Mouse (Mus musculus) granulocyte monocyte progenitor cell, adult 5-6 weeks (primary cell): Measurements from ENCODE around the gene Irgm1. TPM values are rescaled to one million over a fixed set of nuclear protein-coding genes. Genes with fewer than 3 reads are reported as not detected.
"Not testable (repeated sequence)": the region's sequence is repeated elsewhere in the genome, so short reads cannot be mapped to it uniquely, and the experiment has no call there.

Experiments
- ATAC-seq: replicated peaks from 2 replicates; pipeline ENCODE4 v1.8.0; 2016; ENCODE audit warnings: mild to moderate bottlenecking, moderate TSS enrichment, inconsistent platforms; ENCODE audit not compliant: poor library complexity, severe bottlenecking
- total RNA-seq, 2 experiments: library from RNA; stranded (forward) in 1 of 2; stranded (reverse) in 1 of 2; fragments of 200-712, 200-1000 nt in 1 of 2; fragments of >200 nt in 1 of 2; fragmentation: Nextera tagmentation in 1 of 2; gene quantifications; 2 replicates each; pipeline ENCODE4 v1.2.3; 2014 to 2017

Irgm1 gene
- total RNA-seq, 2 experiments from 2014 or later = 22.1 to 45.0 TPM

DNA sequence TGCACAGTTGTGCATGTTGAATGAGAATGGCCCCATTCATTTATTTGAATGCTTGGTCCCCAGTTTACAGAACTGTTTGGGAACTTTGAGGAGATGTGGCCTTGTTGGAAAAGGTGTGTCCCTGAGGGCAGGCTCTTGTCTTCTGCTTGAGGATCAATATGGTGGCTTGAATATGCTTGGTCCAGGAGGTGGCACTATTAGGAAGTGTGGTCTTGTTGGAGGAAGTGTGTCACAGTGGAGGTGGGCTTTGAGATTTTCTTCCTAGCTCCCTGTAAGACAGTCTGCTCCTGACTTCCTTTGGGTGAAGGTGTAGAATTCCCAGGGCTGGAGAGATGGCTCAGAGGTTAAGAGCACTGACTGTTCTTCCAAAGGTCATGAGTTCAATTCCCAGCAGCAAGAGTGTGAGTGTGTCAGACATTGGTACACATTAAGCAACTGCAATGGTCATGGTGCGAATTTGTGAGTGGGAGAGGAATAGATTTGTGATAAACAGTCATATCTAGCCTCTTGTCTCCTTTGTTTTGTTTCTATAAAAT, 8.6 kb downstream of the Irgm1 start:
- no peak for ATAC-seq

- ATAC-seq = peak; percentile 30
These were observed 12.5 kb downstream of the Irgm1 start for GRCm38 (mm10) chr11:48859014-48859413.

- ATAC-seq = peak; percentile 63
These were observed 17.9 kb downstream of the Irgm1 start for GRCm38 (mm10) chr11:48853474-48854180.

DNA sequence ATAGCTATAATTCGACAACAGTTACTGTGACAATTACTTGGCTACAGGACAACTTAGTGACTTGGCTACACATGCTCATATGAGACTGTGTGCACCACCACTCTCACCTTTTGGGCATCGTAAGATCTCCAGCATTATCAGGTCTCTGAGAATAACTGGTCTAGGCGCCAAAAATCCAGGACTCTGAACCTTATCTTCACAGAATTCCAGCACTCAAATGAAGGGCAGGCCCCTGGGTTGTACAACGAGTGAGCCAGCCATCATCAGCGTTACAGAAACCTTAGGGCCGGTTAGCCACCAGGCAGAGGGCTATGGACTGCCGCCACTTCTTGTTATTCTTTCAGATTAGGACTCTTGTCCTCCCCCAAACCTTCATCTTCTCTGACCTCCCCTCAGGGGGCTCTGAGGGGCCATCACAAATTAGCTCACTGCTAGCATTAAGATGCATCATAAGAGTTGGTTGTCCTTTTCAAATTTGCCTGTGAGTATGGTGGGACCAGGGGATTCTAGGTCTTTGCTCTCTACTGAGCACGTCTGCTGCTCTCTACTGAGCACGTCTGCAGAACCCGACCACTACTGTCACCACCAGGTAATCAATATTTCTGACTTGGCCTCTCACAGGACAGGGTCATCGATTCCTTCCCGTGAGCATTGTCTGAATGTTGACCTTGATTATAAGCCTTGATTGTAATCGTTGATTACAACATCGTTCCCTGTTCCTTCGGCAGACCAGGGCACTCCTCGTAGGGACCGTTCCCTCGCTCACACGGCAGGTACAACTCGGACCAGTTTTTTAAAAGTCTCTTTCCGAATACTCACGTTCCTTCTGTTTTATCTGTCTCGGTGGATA, 18.6 kb downstream of the Irgm1 start:
- ATAC-seq = no peak; the same call in 1 of the 2 replicates

- no peak for ATAC-seq
These were observed 19.3 kb downstream of the Irgm1 start for GRCm38 (mm10) chr11:48852190-48852589.

- no peak for ATAC-seq
These were observed 20.1 kb downstream of the Irgm1 start for GRCm38 (mm10) chr11:48851270-48851995.

DNA sequence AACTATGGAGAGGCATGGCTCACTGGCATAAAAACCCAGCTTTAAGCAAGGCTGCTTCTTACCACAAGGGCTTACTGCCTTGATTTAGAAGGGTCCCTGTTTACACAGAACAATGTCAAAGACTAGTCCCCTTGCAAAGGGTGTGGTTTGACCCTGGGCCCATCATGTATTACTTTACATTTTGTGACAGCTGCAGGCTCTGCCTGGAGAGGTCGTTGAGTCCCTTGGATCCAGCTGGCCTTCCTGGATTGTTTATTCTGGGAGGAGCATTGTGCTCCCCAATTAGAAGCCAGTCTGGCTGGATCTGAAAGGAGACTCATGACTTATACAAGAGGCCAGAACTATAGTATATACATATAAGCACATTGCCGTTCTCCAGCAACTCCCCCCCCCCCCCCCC, 21.2 kb downstream of the Irgm1 start:
- no peak for ATAC-seq

- no peak for ATAC-seq
These were observed 24.6 kb downstream of the Irgm1 start for GRCm38 (mm10) chr11:48846881-48847280.

DNA sequence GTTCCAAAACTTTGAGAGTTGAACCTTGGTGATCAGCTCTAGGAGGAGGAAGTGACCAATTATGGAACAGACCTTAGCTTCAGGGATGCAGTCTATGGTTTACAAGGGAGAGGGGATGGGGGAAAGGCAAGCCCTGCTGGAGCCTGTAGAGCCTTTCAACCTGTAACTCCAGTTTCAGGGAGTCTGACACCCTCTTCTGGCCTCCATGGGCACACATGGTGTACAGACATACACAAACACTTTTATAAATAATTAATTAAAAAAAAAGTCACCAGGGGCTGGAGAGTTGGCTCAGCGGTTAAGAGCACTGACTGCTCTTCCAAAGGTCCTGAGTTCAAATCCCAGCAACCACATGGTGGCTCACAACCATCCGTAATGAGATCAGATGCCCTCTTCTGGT, 25.1 kb downstream of the Irgm1 start:
- ATAC-seq = not testable (repeated sequence)

DNA sequence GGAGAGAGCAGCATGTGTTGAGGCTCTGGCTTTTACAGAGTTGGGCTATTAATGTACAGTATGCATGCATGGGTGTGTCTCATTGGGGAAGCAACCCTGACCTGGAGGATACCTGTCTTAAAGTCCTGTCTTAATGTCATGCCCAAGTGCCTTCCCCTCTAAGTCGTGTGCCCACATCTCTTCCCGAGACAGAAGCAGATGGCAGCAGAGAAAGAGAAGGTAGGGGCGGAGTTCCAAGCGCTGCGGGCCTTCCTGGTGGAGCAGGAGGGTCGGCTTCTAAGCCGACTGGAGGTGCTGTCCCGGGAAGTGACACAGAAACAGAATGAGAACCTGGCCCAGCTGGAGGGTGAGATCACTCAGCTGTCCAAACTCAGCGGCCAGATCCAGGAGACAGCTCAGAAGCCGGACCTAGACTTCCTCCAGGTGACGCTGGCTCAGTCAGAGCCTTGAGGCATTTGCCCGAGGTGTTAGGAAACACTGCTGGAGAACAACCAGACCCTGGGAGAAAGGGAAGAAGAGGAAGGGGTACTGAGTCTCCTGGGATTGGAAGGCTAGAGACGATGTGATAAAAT, 26.2 kb downstream of the Irgm1 start:
- no peak for ATAC-seq

DNA sequence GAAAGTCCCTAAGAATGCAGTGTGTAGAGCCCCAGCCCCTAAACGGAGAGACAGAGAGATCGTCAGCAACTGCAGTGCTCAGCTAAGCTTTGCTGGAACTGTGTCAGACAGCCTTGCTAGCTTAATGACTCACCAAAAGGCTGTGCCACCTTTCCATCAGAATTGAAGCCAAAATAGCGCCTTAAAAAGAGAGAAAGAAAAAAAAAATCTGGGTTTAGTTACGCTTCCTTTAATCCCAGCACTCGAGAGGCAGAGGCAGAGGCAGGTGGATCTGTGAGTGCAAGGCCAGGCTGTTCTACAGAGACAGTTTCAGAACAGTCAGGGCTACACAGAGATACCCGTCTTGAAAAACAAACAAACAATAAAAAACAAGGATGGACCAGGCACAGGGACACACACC, 27.2 kb downstream of the Irgm1 start:
- ATAC-seq = no peak

DNA sequence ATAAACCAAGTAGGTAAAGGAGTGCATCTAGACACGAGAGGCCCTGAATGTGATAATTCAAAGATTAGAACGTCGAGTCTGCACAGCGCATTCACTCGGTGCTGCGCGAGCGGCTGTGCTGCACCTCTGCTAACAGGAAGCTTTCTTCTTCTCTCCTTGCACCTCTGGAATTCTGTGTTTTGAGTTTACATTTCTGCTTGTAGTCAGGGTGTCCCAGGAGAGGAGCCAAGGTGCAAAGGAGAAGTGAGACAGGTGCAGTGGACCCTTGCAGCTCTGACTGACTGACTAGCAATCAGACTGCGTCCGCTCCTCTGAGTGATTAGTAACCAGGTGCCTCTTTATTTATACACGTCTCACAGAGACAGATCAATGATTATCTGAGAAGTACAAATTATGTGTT, 28.3 kb downstream of the Irgm1 start:
- ATAC-seq = no peak

DNA sequence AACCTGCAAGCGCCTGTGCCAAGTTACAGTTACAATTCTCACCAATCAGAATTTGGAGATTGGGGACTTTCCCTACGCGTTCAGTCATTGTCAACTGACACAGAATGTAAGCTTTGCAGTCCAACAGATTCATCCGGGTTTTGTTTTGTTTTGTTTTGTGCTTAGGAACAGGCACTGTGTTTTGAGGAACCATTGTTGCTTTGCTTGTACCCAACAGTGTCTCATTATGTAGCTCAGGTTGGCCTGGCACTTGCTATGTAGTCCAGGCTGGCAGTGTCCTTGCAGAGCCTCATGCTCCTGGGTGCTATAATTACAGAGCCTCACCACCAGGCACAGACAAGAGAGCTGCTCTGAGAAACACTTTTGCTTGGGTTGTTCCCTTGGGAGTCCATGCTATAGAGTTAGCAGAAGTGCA, 29.1 kb downstream of the Irgm1 start:
- no peak for ATAC-seq

- ATAC-seq = no peak
These were observed 30.3 kb downstream of the Irgm1 start for GRCm38 (mm10) chr11:48841213-48841612.

- no peak for ATAC-seq
These were observed 30.7 kb downstream of the Irgm1 start for GRCm38 (mm10) chr11:48840805-48841204.

DNA sequence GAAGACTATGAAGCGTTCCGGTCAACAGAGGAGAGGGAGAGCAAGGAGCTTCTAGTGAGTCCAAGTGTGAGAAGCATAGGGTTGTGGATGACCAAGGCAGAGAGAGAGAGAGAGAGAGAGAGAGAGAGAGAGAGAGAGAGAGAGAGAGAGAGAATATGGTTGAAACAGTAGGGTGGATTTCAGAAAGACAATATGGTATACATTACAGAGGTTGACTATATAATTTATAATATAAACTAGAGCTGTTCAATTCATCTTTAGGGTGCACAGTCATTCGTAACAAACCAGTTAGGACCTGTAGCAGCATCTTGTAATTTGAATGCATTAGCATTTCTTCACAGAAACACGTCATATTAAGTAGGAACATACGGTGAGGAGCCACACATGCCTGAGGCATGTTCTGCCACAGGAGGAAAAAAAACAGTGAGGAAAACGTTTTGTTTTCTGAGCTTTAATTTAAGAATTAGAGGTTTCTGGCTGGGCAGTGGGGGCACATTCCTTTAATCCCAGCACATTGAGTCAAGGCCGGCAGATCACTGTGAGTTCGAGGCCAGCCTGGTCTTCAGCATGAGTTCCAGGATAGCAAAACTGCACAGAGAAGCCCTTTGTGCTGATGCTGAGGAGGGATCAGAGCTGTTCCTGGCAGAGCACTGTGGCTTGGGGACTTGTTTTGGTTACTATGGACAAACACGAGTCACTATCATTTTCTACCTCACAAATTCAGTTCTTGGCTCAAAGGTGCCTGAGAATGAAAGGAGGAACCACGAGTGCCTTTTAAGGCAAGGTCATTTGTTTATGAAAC, 32.4 kb downstream of the Irgm1 start:
- no peak for ATAC-seq

DNA sequence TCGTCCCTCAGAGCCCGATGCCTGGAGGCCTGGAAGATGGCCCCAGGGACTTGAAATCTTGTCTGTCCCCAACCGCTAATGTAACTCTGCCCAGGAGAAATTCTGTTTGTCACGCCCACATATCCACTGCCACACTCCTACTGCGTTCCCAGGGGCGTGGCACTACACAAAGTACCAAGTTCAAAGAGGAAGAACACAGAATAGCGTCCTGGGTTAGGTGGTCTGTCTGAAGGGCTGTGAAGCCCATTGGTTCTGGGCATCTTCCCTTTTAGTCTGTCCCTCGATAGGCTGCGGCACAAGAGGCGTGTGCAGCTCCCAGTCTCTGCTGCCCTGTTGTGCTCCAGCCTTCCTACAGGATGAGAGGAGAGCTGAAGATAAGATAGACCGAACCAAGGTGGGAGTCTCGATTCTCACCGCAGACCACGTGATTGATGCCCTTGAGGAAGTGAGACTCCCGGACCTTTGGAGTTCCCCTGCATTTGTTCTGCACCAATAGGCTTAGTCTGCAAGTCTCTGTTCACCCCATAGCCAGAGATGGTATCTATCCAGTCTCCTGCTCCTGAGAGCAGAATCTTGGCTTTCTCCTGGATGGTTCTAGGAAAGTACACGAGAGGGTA, 33.2 kb downstream of the Irgm1 start:
- peak; percentile 69 for ATAC-seq

GRCm38 (mm10) chr11:48837310-48838180, 33.9 kb downstream of the Irgm1 start:
- ATAC-seq = peak; percentile 11
